Mouse (Mus musculus): ENCODE data around the gene Atg7.

DNA sequence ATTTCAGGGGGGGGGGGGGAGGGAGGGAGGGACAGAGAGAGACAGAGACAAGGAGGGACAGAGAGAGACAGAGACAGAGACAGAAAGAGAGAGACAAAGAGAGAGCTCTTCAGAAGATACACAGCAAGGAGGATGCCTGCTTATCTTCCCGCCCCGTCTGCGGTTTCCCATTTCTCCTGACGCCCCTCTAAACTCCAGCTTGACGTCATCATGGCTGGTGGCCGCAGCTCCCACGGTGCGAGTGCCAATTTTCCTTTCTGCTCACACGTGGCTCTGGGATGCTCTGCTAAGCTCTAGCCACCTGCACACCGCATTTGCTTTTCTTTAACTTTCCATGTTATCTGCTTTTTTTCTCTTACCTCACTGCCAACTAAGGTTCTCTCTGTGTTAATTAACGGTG is 175.1 kb downstream of the Atg7 start:
- TF ChIP-seq POLR2A (IDR thresholded peaks at IDR 0.05; ENCODE audit: extremely low read depth, insufficient read depth, low read length): no peak
- no peak for TF ChIP-seq CTCF (IDR thresholded peaks at IDR 0.05; ENCODE audit: low read depth, low read length)
